Mouse (Mus musculus): ENCODE data around the gene Amhr2.

- TF ChIP-seq POLR2A (IDR thresholded peaks at IDR 0.05; ENCODE audit: extremely low read depth, insufficient read depth, low read length) (no peak), CTCF (IDR thresholded peaks at IDR 0.05; ENCODE audit: extremely low read depth, insufficient read depth, low read length) (no peak)
Observed at GRCm38 (mm10) chr15:102450928-102451327, 5.8 kb downstream of the Amhr2 start.

Measured in cortical plate, adult 2 months (tissue).